Mouse (Mus musculus) spleen, embryonic (tissue): ENCODE measurements around the gene Slc35f4.

Experiments used
- CTCF ChIA-PET: fragments of 350-600 bp; sonication (Branson Sonifier 250); formaldehyde crosslinking; loops from one replicate; lab custom pipeline; 2022; lab: Charles Lee

Slc35f4 gene

DNA sequence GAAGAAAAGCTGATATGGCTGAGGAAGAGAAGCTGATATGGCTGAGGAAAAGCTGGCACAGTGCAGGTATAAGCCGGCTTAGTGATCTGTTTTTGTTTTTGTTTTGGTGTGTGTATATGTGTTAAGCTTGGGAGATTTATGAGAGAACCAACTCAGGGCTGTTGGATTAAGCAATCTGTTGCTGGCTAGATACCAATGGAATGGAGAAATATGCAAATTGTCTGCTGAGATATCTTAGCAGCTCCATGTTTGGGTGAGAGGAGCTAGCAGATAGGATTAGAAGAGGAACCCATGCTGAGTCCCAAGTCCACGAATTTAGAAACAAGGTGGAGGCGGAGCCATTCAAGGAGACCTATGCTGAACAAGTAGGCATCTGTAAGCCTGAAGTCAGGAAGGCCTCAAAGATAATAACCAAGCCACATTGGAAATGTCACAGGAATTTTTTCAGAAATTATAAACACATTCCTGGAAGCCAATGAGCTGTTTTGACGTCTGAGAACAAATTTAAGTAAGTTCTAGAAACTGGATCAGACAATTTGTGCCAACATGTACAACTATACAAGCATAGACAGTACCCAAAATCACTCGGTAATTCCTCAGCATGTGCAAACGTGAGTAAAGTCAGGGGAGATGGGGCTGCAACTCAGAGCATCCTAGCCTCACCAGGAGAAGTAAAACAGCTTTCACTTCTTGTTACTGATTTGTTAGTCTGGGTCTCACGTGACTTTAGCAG lies 177.5 kb downstream of the Slc35f4 start:
- CTCF ChIA-PET, result no interaction called here

DNA sequence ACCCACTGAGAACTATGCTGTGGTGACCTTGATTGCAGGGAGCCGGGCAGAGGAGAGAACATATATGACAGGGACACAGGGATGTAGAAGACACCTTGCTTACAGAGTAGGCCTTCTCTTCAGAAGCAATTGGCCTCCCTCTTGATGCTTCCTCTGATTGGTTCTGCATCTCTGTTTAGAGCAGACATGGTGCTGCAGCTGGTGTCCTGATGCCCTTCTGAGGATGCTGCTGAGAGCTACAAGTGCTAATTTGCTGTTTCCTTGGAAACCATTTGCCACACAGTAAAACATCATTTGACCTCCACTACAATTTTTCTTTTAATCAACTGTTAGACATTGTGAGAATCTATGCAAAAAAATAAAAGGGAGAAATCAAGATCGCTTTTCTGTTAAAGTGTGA lies 180.0 kb downstream of the Slc35f4 start:
- CTCF ChIA-PET, result no interaction called here

DNA sequence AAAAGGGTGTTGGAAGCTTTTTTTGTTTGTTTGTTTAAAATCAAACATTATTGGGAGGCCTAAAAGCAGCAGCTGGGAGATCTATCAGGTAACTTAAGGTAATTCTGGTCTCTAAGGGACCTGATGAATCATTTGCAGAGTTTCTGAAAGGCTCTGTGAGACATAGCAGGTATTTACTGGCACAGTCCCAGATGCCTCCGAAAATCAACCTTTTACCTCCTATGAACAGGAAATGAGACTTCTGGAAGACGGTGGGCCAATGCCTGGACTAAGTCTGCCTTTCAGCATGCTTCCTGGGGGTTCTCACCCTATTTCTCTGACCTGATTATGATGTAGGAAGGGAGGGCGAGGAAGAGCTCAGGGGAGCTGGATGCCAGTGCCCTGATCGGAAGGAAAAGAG lies 188.8 kb downstream of the Slc35f4 start:
- CTCF ChIA-PET, result no interaction called here

DNA sequence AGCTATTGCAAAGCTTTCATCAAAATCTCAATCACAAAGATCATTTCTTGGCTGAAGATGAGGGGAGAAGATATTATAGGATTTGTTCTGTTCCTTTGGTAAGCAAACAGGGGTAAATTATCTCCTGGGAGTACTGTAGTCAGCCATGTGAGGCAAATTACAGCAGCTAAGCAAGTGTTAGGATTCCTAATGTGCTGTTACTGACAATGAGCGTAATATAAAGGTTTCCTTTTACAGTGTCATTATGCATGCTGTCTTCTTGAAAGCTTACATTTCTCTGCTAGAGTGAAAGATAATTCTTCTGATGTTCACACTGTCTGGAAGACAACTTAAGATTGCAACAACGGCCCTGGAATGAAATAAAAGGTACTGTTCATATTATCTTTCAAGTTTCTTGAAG lies 192.0 kb downstream of the Slc35f4 start:
- CTCF ChIA-PET, result no interaction called here

DNA sequence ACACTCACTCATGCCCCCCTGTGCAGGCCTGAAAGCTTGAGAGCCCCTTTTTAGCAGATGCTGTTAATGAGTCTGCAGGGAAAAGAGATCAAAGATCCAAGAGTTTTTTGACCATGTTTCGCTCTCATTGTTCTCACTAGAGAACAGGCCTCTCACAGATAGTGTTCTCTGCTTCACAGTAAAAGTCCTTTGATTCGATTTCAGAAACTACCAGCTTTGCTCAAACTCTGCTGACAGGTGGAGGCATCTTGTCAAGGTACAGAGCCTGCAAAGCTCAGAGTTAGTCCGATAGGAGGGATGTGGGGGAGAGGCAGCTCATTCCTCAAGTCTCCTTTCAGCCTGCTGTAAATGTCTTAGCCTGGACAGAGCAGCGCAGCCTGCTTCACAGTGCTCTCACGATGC lies 209.4 kb downstream of the Slc35f4 start:
- CTCF ChIA-PET, result no interaction called here

DNA sequence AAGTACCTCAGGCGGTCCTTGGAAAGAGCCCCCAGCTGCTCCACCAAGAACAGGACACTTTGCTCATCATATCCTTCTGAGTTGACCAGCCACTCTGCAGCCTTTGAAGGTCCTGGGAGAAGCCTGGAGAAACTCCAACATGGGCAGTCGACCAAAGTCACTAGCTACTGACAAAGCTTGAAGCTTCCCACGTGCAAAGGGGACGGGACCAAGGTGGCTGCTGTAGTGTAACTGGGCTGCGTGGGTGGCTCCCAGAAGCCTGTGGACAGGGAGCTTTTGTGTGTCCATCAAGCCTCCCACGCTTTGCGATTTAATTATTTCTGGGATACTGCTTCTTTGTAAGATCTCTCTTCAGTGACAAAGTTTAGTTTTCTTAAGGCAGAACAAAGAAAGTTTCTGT lies 211.9 kb downstream of the Slc35f4 start:
- CTCF ChIA-PET, result no interaction called here

DNA sequence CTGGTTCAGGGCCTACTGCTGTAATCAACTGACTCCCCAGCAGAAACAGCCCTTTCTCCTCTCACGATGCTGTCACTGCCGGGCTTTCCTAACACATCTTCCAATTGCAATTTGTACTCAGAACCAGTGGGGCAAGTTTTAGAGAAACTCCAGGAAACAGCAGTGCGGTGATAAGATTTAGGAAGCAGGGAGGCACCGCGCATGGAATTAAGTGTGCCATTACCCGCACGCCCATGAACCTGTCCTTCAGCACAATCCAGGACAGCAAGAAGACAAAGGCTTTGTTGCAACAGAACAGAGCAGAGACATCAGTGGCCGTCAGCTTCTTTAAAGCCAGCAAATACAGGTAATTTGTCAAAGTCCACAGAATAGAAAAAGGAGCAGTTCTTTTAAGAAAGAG lies 212.5 kb downstream of the Slc35f4 start:
- CTCF ChIA-PET, result no interaction called here

DNA sequence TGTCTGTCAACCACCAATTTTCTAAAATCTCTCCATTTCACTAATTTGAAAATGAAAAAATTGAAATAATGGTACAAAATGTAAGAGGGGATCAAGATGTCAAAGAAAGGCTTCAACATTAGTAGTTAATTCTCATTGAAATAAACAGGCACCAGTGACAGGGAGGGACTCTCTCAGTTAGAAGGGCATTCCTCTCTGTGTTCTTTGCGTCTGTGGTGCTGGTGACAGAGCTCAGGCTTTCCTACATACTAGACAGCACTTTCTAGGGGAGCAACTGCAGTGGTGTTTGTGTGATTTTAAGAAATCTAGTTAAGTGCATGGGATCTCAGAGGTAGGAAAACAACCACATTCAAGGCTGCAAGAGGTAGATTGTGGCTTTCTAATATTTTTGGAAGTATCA lies 214.3 kb downstream of the Slc35f4 start:
- CTCF ChIA-PET, result no interaction called here

DNA sequence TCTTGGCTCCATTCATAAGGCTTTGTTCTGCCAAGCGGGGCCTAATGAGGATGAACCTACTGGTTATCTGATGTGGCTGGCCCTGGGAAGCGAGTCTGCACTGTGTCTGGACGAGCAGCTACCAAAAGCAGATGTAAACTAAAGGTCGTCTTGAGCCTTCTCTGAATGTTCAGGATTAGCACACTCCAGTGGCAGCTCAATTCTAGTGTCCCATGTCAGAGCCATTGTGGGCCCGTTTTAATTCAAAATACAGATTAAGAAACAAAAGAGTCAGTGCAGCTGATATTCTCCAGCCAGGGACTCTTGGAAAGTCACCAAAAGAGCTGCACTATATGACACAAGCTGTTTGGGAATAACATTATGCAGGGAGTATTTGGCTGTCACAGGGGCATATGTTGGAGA lies 214.8 kb downstream of the Slc35f4 start:
- CTCF ChIA-PET, result no interaction called here

DNA sequence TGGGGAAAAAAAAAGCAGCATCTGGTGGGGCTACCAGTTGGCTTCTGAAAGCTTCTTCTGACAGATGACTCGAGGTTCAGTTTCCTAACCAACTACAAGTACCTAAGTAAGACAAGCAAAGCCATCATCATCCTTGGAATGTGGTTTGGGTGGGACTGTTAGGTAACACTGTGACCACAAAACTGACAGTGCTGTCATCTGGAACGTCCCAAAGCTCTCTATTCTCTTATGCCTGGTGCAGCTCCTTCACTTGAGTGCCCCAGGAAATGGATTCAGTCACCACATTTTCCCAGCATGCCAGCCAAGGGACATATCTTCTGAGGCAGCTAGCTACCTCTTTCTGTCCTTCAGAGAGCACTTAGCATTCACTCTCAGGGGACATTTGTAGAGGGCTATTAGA lies 216.2 kb downstream of the Slc35f4 start:
- CTCF ChIA-PET, result no interaction called here

DNA sequence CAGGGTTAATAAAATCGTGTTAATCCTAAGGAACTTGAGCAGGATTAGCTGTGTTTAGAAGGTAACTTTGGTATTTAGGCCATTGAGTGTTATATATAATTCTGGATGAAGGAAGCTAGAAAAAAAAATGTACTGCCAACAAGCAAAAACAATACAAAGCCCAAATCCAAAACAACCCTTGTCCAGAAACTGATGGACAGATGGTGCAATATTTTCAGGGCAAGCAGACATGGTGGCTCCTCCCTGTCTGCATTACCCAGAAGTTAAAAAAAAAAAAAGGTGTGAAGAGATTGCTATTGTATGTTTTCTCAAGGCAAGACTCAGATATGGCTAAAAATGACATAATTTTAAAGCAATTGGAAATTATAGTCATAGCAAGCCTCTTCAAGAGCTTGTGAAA lies 217.3 kb downstream of the Slc35f4 start:
- CTCF ChIA-PET, result no interaction called here

DNA sequence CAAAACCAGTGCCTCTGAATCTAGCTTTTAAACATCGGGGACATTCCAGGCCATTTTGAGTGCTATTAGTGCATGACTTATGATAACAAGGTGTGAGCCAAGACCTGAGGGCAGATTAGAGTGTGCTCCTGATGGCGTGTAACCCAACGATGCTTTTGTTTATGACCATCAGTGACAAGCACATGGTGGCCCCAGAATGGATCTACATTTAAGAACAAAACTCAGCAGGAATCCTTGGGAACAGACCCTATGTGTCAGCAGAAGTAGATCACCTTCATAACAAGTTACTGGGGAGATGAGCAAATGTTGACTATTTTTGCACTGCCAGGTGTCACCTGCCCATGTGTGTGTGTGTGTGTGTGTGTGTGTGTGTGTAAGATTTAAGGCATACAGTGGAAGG lies 218.0 kb downstream of the Slc35f4 start:
- CTCF ChIA-PET, result no interaction called here

DNA sequence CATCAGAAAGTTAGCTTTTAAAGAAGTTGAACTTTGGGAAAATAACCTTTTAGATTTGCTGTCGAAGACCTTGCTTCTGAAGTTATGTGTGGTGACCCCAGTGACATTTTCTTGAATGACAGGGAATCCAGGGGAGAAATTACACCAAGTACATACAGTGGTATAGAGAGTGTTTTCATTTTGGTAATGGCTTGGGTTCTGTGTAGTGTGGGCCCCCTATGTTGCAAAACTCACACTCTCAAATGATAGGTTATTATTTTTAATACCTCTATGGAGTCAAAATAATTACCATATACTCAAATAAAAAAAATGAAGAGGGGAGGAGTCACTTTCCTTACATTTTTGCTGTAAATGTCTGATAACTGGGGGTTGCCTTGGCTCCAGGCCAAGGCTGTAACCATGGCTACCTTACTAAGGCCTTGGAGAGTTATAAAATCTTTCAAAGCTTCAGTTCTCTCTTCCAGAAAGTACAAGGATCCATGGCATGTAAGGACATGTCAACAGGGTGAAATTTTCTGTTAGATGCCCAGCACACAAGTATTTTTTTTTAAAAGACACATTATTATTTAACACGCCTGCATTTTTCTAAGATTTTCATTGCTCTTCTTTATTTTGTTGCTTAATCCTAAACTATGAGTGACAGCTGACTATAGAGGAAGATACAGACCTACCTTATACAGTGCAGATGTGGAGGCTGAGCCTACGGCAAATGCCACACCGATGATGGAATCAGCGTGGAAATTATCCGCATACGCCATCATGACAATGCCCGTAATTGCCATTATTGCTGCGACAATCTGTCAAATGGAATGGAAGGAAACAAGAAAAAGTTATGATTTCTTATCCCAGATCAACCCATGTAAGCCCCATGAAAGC lies 220.1 kb downstream of the Slc35f4 start:
- CTCF ChIA-PET, result no interaction called here

DNA sequence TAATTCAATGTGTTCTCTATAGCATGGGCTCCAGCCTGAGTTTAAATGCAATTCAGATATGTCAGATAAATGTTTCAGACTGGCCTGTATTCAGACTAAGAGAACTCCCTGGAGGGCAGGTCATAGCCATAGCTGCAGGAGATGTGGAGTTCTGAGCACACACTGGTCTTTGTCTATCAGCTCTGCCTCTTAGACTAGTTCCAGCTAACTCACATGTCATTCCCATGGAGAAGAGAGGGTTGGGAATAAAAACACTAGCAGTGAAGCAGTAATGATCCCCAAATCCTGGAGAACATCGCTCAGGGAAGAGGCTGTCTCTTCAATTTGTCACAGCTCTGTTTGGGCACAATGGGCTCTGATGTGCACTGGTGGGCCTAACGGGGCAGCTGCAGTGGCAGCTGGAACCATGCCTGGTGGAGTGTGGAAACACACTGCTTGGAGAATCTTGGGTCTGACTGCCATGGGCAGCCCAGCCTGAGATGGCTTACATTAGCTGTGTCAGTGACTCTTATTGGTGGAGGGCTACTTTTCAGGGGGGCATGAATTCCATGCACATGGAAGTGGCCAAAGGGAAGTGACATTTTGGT lies 223.5 kb downstream of the Slc35f4 start:
- CTCF ChIA-PET, result no interaction called here

DNA sequence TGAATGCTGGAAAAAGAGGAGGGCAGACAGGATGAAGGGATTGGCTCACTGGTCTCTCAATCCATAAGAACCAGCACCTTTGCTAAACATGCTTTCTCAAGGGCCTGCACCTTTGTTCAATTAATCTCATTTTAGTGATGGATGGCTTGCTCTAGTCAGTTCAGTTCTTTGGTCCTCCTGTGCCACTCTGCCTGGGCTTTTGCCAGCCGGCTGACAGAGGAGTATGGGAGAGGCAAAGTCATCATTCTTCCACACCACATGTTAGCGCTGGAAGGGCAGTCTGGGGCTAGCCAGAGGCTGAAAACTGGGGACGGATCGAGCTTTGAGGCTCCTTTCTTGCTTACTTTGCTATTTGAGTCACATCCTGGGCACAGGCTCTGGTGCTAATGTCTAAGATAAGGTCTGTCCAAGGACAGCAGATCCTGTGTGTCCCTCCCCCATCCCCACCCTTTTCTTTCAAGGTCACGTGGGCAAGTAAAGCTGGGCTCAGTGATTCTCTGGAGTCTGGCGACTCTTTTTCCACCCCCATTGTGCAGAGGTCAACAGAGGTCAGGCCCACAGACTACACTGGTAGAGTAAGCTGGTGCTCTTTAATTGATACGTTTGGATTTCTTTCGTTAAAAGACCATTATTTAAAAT lies 224.7 kb downstream of the Slc35f4 start:
- CTCF ChIA-PET, result no interaction called here

DNA sequence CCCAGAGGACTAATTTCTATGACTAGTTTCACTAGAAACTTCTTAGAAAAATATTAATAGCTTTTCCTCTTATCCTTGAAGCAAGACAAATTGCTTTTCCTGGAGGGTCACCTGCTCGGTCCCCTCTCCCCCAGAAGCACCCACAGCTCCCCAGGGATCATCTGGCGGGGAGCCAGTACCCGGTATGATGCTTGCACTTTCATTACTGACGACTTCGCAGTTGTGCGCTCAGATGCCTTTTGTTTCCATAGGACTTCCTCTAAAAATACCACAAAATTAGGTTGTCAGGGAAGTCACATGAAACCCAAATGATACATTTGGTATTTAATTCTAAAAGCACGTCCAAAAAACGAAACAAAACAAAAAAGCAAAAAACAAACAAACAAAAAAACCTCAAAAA lies 225.5 kb downstream of the Slc35f4 start:
- CTCF ChIA-PET, result no interaction called here

DNA sequence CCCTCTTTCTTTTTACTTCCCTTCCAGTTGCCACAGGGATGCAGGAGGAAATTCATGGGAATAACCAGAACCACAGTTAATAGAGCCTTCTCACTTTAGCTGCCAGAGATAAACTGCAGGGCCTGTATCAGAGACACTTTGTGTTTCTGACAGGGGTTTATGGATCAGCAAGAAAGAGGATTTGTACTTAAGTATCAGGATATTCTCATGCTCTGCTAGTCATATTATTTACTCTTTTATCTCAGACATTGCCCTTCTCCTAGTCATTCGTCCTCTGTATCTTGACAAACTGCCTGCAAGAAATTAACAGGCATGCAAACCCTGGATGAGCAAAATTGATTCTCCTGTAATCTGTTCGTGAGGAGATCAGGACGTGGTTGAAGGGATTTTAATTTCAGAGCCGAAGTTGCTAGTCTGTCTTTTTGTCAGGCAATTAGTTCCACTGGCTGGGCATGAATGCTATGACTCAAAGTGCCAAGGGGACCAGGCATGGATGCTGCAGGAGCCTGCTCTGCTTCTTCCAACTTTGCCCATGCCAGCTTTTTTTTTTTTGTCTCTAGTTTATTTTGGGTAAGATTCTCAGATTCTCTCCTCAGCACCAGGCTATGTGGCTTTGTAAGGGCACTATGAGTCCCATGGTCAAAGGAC lies 231.9 kb downstream of the Slc35f4 start:
- CTCF ChIA-PET, result no interaction called here

DNA sequence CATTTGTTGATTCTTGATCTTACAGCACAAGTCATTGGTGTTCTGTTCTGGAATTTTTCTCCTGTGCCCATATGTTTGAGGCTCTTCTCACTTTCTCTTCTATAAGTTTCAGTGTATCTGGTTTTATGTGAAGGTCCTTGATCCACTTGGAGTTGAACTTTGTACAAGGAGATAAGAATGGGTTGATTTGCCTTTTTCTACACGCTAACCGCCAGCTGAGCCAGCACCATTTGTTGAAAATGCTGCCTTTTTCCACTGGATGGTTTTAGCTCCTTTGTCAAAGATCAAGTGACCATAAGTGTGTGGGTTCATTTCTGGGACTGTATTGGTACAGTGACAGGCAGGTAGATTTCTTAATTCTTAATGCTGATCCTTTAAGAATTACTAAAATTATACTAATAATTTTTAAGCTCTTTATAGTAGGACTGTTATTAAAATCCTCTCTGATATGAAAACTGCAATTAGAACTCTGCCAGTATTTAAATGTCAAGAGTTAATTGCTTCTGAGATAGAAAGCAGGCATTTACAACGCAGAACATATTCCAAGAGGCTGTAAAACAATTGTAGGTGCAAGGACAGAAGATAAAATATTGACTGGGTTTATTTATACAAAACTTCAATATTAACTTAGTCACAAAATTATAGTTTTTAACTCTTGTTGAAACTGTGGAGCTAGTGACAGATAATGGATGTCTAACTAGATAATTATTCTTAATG lies 235.7 kb downstream of the Slc35f4 start:
- CTCF ChIA-PET, result no interaction called here

DNA sequence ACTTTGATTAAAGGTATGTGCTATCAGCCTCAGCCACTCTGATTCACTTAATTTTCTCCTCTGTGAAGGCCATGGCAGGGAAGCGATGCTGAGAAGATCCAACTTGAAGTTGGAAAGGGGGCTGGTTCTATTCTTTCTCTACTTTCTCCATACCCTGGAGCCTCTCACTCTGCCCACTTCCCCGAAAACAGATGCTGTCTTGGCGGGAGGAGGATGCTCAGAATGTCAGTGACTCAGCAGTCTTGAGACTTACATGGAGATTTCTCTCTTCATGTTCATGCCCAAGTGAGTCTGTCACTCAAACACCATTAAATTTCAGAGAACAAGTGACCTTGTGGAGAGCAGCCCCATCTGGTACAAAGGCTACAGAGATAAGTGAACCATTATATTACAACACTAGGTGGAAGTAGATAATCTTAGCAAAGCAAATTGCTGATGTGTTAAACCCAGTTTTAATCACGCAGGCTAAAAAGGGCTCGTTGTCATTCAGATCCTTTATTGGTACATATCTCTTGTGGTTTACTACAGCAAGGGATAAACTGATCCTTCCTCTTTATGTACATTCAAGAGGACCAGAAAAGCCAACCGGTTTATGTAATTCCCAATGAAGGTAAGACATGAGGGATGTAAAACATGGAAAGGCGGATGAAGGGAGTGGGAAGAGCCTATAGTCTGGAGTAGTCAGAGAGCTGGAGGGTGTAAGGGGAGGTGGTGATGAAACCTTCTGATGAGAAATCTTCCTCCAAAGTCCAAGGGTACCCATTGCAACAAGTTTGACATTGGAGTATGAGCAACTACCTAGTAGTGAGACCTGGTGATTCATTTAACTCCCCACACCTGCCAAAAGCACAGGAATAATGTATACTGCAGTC lies 241.8 kb downstream of the Slc35f4 start:
- CTCF ChIA-PET, result no interaction called here

DNA sequence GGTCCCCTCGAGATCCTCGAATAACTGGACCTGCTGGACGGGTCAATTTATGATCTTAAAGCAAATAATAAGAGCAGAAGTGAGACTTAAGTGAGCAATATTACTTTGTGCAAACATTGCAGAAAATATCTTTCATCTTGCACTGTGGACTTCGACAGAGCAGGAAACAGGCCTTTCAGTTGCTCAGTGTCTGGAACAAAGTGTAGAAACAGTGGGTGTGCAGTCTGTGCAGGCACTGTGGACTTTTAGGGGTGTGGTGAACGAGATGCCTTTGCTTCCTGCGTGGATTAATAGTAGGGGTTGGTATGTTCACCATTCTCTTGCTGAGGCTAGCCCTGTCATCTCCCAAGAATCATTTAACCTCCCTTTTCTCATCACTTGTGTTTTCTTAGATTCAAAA lies 247.0 kb downstream of the Slc35f4 start:
- CTCF ChIA-PET, result no interaction called here
